Mouse (Mus musculus): Measurements from ENCODE around the gene Ccn6. TPM values are rescaled to one million over a fixed set of nuclear protein-coding genes. Genes with fewer than 3 reads are reported as not detected.

Ccn6 gene
- polyA plus RNA-seq, 1 experiment: not detected

GRCm38 (mm10) chr10:39121412-39121811 is 42.2 kb downstream of the Ccn6 start:
- 32% methylated on average over 4 of the region's 4 CpGs for WGBS
- TF ChIP-seq POLR2A (IDR thresholded peaks at IDR 0.05; ENCODE audit: control insufficient read depth, extremely low read depth, insufficient read depth, low read length, poor library complexity) (no peak), CTCF (IDR thresholded peaks at IDR 0.05; ENCODE audit: borderline replicate concordance, control insufficient read depth, extremely low read depth, insufficient read depth, low read length, poor library complexity) (no peak)
- Histone ChIP-seq H3K4me3 (ENCODE audit: control insufficient read depth, insufficient read depth, low read length) (no peak overlapping the region), H3K4me1 (replicated peaks; ENCODE audit: control insufficient read depth, insufficient read depth, low read length) (no peaks in the 10 kb centered on the region), H3K27ac (ENCODE audit: control insufficient read depth, insufficient read depth, low read length) (no peak overlapping the region), H3K27me3 (ENCODE audit: control insufficient read depth, insufficient read depth, low read length) (no peaks in the 10 kb centered on the region), H3K36me3 (ENCODE audit: control insufficient read depth, insufficient read depth, low read length) (no peaks in the 10 kb centered on the region)
- no peak for DNase-seq

GRCm38 (mm10) chr10:39109489-39109874 is 54.1 kb downstream of the Ccn6 start:
- TF ChIP-seq POLR2A (IDR thresholded peaks at IDR 0.05; ENCODE audit: control insufficient read depth, extremely low read depth, insufficient read depth, low read length, poor library complexity): no peak
- TF ChIP-seq CTCF (IDR thresholded peaks at IDR 0.05; ENCODE audit: borderline replicate concordance, control insufficient read depth, extremely low read depth, insufficient read depth, low read length, poor library complexity): no peak
- H3K27me3 ChIP-seq (ENCODE audit: control insufficient read depth, insufficient read depth, low read length): no peaks in the 10 kb centered on the region
- no peak overlapping the region for H3K4me3 ChIP-seq (ENCODE audit: control insufficient read depth, insufficient read depth, low read length)
- H3K4me1 ChIP-seq (replicated peaks; ENCODE audit: control insufficient read depth, insufficient read depth, low read length): no peaks in the 10 kb centered on the region
- no peaks in the 10 kb centered on the region for H3K36me3 ChIP-seq (ENCODE audit: control insufficient read depth, insufficient read depth, low read length)
- H3K27ac ChIP-seq (ENCODE audit: control insufficient read depth, insufficient read depth, low read length): no peak overlapping the region
- no peak for DNase-seq
- WGBS: 91% methylated on average over 4 of the region's 4 CpGs

GRCm38 (mm10) chr10:39108837-39109488 is 54.6 kb downstream of the Ccn6 start:
- no peaks in the 10 kb centered on the region for H3K4me1 ChIP-seq (replicated peaks; ENCODE audit: control insufficient read depth, insufficient read depth, low read length)
- H3K27me3 ChIP-seq (ENCODE audit: control insufficient read depth, insufficient read depth, low read length): no peaks in the 10 kb centered on the region
- TF ChIP-seq POLR2A (IDR thresholded peaks at IDR 0.05; ENCODE audit: control insufficient read depth, extremely low read depth, insufficient read depth, low read length, poor library complexity) (no peak), CTCF (IDR thresholded peaks at IDR 0.05; ENCODE audit: borderline replicate concordance, control insufficient read depth, extremely low read depth, insufficient read depth, low read length, poor library complexity) (no peak)
- H3K27ac ChIP-seq (ENCODE audit: control insufficient read depth, insufficient read depth, low read length): no peak overlapping the region
- H3K36me3 ChIP-seq (ENCODE audit: control insufficient read depth, insufficient read depth, low read length): no peaks in the 10 kb centered on the region
- no peak overlapping the region for H3K4me3 ChIP-seq (ENCODE audit: control insufficient read depth, insufficient read depth, low read length)
- 38% methylated on average over 10 of the region's 10 CpGs for WGBS
- DNase-seq: no peak

- WGBS: 99% methylated on average over 4 of the region's 4 CpGs
- Histone ChIP-seq H3K27ac (ENCODE audit: control insufficient read depth, insufficient read depth, low read length) (no peak overlapping the region), H3K27me3 (ENCODE audit: control insufficient read depth, insufficient read depth, low read length) (no peaks in the 10 kb centered on the region), H3K36me3 (ENCODE audit: control insufficient read depth, insufficient read depth, low read length) (no peaks in the 10 kb centered on the region), H3K4me3 (ENCODE audit: control insufficient read depth, insufficient read depth, low read length) (no peak overlapping the region), H3K4me1 (replicated peaks; ENCODE audit: control insufficient read depth, insufficient read depth, low read length) (no peaks in the 10 kb centered on the region)
- DNase-seq: no peak
- TF ChIP-seq POLR2A (IDR thresholded peaks at IDR 0.05; ENCODE audit: control insufficient read depth, extremely low read depth, insufficient read depth, low read length, poor library complexity): no peak
- TF ChIP-seq CTCF (IDR thresholded peaks at IDR 0.05; ENCODE audit: borderline replicate concordance, control insufficient read depth, extremely low read depth, insufficient read depth, low read length, poor library complexity): no peak
Measured at GRCm38 (mm10) chr10:39106935-39107334, 56.7 kb downstream of the Ccn6 start.

GRCm38 (mm10) chr10:39106413-39106812 is 57.2 kb downstream of the Ccn6 start:
- TF ChIP-seq CTCF (IDR thresholded peaks at IDR 0.05; ENCODE audit: borderline replicate concordance, control insufficient read depth, extremely low read depth, insufficient read depth, low read length, poor library complexity) (no peak), POLR2A (IDR thresholded peaks at IDR 0.05; ENCODE audit: control insufficient read depth, extremely low read depth, insufficient read depth, low read length, poor library complexity) (no peak)
- 92% methylated on average over 3 of the region's 3 CpGs for WGBS
- H3K36me3 ChIP-seq (ENCODE audit: control insufficient read depth, insufficient read depth, low read length): no peaks in the 10 kb centered on the region
- H3K4me1 ChIP-seq (replicated peaks; ENCODE audit: control insufficient read depth, insufficient read depth, low read length): no peaks in the 10 kb centered on the region
- DNase-seq: no peak
- H3K27me3 ChIP-seq (ENCODE audit: control insufficient read depth, insufficient read depth, low read length): no peaks in the 10 kb centered on the region
- no peak overlapping the region for H3K4me3 ChIP-seq (ENCODE audit: control insufficient read depth, insufficient read depth, low read length)
- H3K27ac ChIP-seq (ENCODE audit: control insufficient read depth, insufficient read depth, low read length): no peak overlapping the region

- Histone ChIP-seq H3K27ac (ENCODE audit: control insufficient read depth, insufficient read depth, low read length) (no peak overlapping the region), H3K36me3 (ENCODE audit: control insufficient read depth, insufficient read depth, low read length) (no peaks in the 10 kb centered on the region)
- 96% methylated on average over 8 of the region's 8 CpGs for WGBS
Measured at GRCm38 (mm10) chr10:39104803-39105449, 58.7 kb downstream of the Ccn6 start.

More at GRCm38 (mm10) chr10:39104803-39105449, 58.7 kb downstream of the Ccn6 start:
- TF ChIP-seq POLR2A (IDR thresholded peaks at IDR 0.05; ENCODE audit: control insufficient read depth, extremely low read depth, insufficient read depth, low read length, poor library complexity) (no peak), CTCF (IDR thresholded peaks at IDR 0.05; ENCODE audit: borderline replicate concordance, control insufficient read depth, extremely low read depth, insufficient read depth, low read length, poor library complexity) (no peak)
- Histone ChIP-seq H3K4me3 (ENCODE audit: control insufficient read depth, insufficient read depth, low read length) (no peak overlapping the region), H3K4me1 (replicated peaks; ENCODE audit: control insufficient read depth, insufficient read depth, low read length) (no peaks in the 10 kb centered on the region), H3K27me3 (ENCODE audit: control insufficient read depth, insufficient read depth, low read length) (no peaks in the 10 kb centered on the region)
- no peak for DNase-seq

Other genes starting within 250 kb of the Ccn6 start
- gene Lama4, start 198.3 kb downstream of the Ccn6 start, polyA plus RNA-seq (2012; rRNA removed): 5.6 and 6.6 TPM in 2 replicates
- gene Fam229b, start 29.9 kb downstream of the Ccn6 start, polyA plus RNA-seq (2012; rRNA removed): 0.80 and 1.6 TPM in 2 replicates
- gene Tube1, start 29.8 kb downstream of the Ccn6 start, polyA plus RNA-seq (2012; rRNA removed): 113 and 120 TPM in 2 replicates
- 74.6 and 76.1 TPM in 2 replicates for gene Fyn, start 205.1 kb upstream of the Ccn6 start, polyA plus RNA-seq (2012; rRNA removed)

Measured in thymus, adult 2 months (tissue).